Mouse (Mus musculus): ENCODE data around the gene Cemip2. TPM values are rescaled to one million over a fixed set of nuclear protein-coding genes. Genes with fewer than 3 reads are reported as not detected.

Gene Cemip2
- polyA plus RNA-seq, 1 experiment from 2014 or later = 51.7 TPM

Other genes with a start within 250 kb of the Cemip2 start
- 55.3 and 57.0 TPM in 2 replicates for gene 1110059E24Rik, start 125.4 kb upstream of the Cemip2 start, polyA plus RNA-seq (2016; fragmentation: Nextera tagmentation; extraction: Ambion mirVana)
- 39.1 and 41.4 TPM in 2 replicates for gene Abhd17b, start 125.2 kb upstream of the Cemip2 start, polyA plus RNA-seq (2016; fragmentation: Nextera tagmentation; extraction: Ambion mirVana)